Mouse (Mus musculus) megakaryocyte, adult 5-6 weeks (primary cell): ENCODE measurements around the gene Park7. TPM values are rescaled to one million over a fixed set of nuclear protein-coding genes. Genes with fewer than 3 reads are reported as not detected.

Source experiments
- ATAC-seq: 2 replicates; pipeline ENCODE4 v1.8.0; 2016; ENCODE audit warnings: mild to moderate bottlenecking, inconsistent platforms; ENCODE audit not compliant: poor library complexity, severe bottlenecking
- total RNA-seq, 2 experiments: library from RNA; stranded (forward) in 1 of 2; stranded (reverse) in 1 of 2; fragments of 153-499, 151-499 nt in 1 of 2; fragments of 221-1000, 200-1000 nt in 1 of 2; gene quantifications; 2 replicates each; pipeline versions ENCODE4 v1.2.3 to v1.2.4; 2015 to 2017

Gene Park7
- total RNA-seq, 2 experiments from 2014 or later, result 123 to 156 TPM

- ATAC-seq, result no peak
Observed at GRCm38 (mm10) chr4:150853680-150854461, 60.4 kb downstream of the Park7 start, which contains the start of gene Errfi1. Gene Errfi1 (plus strand): TSS chr4:150853919.

DNA sequence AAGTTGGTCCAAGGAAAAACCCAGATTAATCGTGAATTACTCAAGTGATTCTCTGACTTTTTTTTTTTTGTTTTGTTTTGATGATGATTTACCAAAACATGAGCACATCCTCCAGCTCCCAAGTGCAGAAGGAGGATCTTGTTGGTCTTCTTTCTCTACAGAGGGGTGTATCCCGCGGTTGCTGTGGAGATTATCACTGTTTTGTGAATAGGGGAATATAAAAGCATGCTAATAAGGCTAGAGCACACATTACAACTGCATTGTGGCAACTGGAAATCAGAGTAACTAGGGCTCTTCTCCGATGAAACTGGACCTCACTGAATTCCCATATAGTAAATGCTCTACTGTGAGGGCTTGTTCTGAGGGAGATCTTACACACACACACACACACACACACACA lies 61.8 kb downstream of the Park7 start:
- ATAC-seq, result no peak

DNA sequence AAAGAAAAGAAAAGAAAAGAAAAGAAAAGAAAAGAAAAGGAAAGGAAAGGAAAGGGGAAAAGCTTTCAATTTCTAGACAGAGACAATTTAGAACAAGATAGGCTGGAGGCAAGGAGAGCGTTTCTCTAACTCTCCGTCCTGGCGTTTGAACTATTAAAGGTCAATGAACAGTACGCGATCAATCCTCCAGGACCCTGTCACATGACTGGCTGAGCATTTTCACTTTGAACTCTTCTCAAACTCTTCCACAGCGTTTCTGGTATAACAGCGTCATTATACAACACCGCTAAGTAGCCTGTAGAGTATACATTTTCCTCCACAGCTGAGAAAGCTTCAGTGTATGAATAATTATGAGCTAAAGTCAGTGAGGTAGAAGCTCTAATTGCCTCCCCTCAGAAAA lies 62.2 kb downstream of the Park7 start:
- no peak for ATAC-seq

DNA sequence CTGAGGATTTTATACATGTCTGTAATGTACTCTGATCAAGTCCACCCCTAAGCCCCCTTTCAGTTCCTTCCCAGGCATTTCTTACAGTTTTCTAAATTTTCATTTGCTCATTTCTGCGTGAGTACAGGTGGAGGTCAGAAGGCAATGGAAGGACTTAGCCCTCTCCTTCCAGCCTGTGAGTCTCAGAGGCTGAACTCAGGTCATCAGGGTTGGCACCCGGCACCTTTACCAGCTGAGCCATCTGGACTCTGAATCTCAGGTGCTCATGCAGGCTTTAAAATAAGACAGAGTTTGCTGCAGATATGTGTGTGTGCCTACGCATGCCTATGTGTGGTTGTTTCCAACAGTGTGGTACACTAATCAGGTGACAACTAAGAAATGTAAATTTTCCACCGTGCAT lies 63.3 kb downstream of the Park7 start:
- no peak for ATAC-seq

- no peak for ATAC-seq
Observed at GRCm38 (mm10) chr4:150849964-150850363, 64.3 kb downstream of the Park7 start.

Other genes starting within 250 kb of the Park7 start
- gene Errfi1, start 60.5 kb downstream of the Park7 start, total RNA-seq (2015), result 1.8 and 3.7 TPM in 2 replicates
- gene Errfi1, start 60.5 kb downstream of the Park7 start, total RNA-seq (2017), result 2.3 and 3.4 TPM in 2 replicates
- gene Tnfrsf9, start 125 bp upstream of the Park7 start, total RNA-seq (2015), result 0.11 and 2.2 TPM in 2 replicates
- gene Tnfrsf9, start 125 bp upstream of the Park7 start, total RNA-seq (2017), result 0.26 and 0.81 TPM in 2 replicates
- gene Uts2, start 82.7 kb upstream of the Park7 start, total RNA-seq (2015), result not detected in 2 replicates
- not detected in 2 replicates for gene Uts2, start 82.7 kb upstream of the Park7 start, total RNA-seq (2017)
- gene Per3, start 130.2 kb upstream of the Park7 start, total RNA-seq (2015), result 0.94 and 1.6 TPM in 2 replicates
- gene Per3, start 130.2 kb upstream of the Park7 start, total RNA-seq (2017), result 1.2 and 1.5 TPM in 2 replicates
- 134 and 150 TPM in 2 replicates for gene Vamp3, start 143.5 kb upstream of the Park7 start, total RNA-seq (2015)
- 71.5 and 95.3 TPM in 2 replicates for gene Vamp3, start 143.5 kb upstream of the Park7 start, total RNA-seq (2017)
- gene Gm13090, start 175.1 kb upstream of the Park7 start, total RNA-seq (2015), result not detected in 2 replicates
- gene Gm13090, start 175.1 kb upstream of the Park7 start, total RNA-seq (2017), result not detected in 2 replicates